Comparison of ENCODE assay signal across 25 mouse cellular contexts in the genomic region with DNA sequence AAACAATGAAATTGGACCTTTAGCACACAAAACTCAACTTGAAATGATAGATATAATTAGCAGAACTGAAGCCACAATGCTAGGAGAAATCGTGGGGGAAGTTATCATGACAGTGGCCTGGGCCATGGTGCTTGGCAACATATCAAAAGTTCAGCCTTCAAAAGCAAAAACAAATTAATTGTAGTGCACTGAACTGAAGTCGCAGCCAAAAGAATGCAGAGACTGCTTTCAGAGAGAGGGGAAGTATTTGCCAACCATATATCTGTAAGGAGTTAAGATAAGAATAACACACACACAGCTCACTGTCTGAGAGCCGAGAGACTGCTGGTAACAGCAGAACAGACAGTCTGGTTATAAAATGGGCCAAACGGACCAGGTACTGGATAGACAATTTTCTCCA. TPM values are rescaled to one million over a fixed set of nuclear protein-coding genes. Genes with fewer than 3 reads are reported as not detected.
DNase-seq lines count a peak whose midpoint lies in the region; ATAC-seq and TF ChIP-seq lines count a peak whose summit lies in the region.
"Had no signal": no experiment of that assay in that cellular context is flagged by ENCODE, and none has a peak within 500 bp of the region (broad histone marks: within the 10 kb centered on the region; RNA-seq: fewer than 3 reads in every experiment).

No protein-coding gene starts in this region.

- no peaks in the 10 kb centered on the region for H3K36me3 ChIP-seq in embryonic facial prominence, embryonic 14.5 days (ENCODE audit: control insufficient read depth, insufficient read depth, low read length)
- no peaks in the 10 kb centered on the region for H3K36me3 ChIP-seq in embryonic facial prominence, embryonic 10.5 days (replicated peaks)
- no peaks in the 10 kb centered on the region for H3K36me3 ChIP-seq in heart, embryonic 15.5 days
- H3K36me3 ChIP-seq in lung, embryonic 16.5 days (ENCODE audit: control insufficient read depth, insufficient read depth, low read length) = no peaks in the 10 kb centered on the region
- H3K36me3 ChIP-seq: limb, embryonic 12.5 days had no signal

- no peaks in the 10 kb centered on the region for H3K27me3 ChIP-seq in embryonic facial prominence, embryonic 14.5 days (replicated peaks; ENCODE audit: control insufficient read depth, insufficient read depth, low read length)
- no peaks in the 10 kb centered on the region for H3K27me3 ChIP-seq in embryonic facial prominence, embryonic 10.5 days (replicated peaks; ENCODE audit: low read depth, poor library complexity, severe bottlenecking)
- H3K27me3 ChIP-seq in heart, embryonic 15.5 days = no peaks in the 10 kb centered on the region
- H3K27me3 ChIP-seq in lung, embryonic 16.5 days (ENCODE audit: control insufficient read depth, insufficient read depth, low read depth, low read length) = no peaks in the 10 kb centered on the region
- H3K27me3 ChIP-seq: limb, embryonic 12.5 days had no signal

- DNase-seq in embryonic facial prominence, embryonic 14.5 days (ENCODE audit: low spot score) = peak; percentile 27
- no peak for DNase-seq in embryonic facial prominence, embryonic 10.5 days (ENCODE audit: low spot score)
- no peak for DNase-seq in heart, adult 18-20 months
- no peak for DNase-seq in lung, postnatal 4 days
- DNase-seq in brain, embryonic 14.5 days (ENCODE audit: low read depth) = peak; percentile 45
- no peak for DNase-seq in layer of hippocampus, adult 8-10 months (ENCODE audit: low spot score in 2 of 2)
- DNase-seq: cerebellum, adult 8-10 months; gastrocnemius, postnatal 14 days; heart, adult 2 months; kidney, postnatal 36 days; liver, postnatal 0 days; midbrain, embryonic 14.5 days; retina, postnatal 1 day; thymus, postnatal 14 days had no signal

- TF ChIP-seq POLR2A in brain, embryonic 14.5 days (IDR thresholded peaks at IDR 0.05; ENCODE audit: borderline replicate concordance, extremely low read depth, insufficient read depth, insufficient read length, poor library complexity, severe bottlenecking) = no peak

- H3K9me3 ChIP-seq in embryonic facial prominence, embryonic 14.5 days (ENCODE audit: control insufficient read depth, low read length) = no peaks in the 10 kb centered on the region
- no peaks in the 10 kb centered on the region for H3K9me3 ChIP-seq in embryonic facial prominence, embryonic 10.5 days
- no peaks in the 10 kb centered on the region for H3K9me3 ChIP-seq in heart, embryonic 15.5 days (replicated peaks)
- no peaks in the 10 kb centered on the region for H3K9me3 ChIP-seq in lung, embryonic 16.5 days (ENCODE audit: control insufficient read depth, low read length)
- H3K9me3 ChIP-seq: limb, embryonic 12.5 days had no signal

- no peak overlapping the region for H3K27ac ChIP-seq in embryonic facial prominence, embryonic 14.5 days (replicated peaks; ENCODE audit: low read depth, low read length)
- H3K27ac ChIP-seq in embryonic facial prominence, embryonic 10.5 days (replicated peaks) = no peak overlapping the region
- H3K27ac ChIP-seq in heart, embryonic 15.5 days = peak overlapping the region; percentile 63
- H3K27ac ChIP-seq in lung, embryonic 16.5 days (ENCODE audit: low read length) = no peak overlapping the region
- H3K27ac ChIP-seq: heart, adult 2 months; limb, embryonic 12.5 days had no signal

- WGBS in embryonic facial prominence, embryonic 14.5 days = 57% methylated on average over 4 of the region's 4 CpGs
- WGBS in embryonic facial prominence, embryonic 10.5 days = 82% methylated on average over 4 of the region's 4 CpGs
- WGBS in heart, embryonic 15.5 days = 16% methylated on average over 4 of the region's 4 CpGs
- 7% methylated on average over 4 of the region's 4 CpGs for WGBS in lung, embryonic 16.5 days

- H3K4me1 ChIP-seq in embryonic facial prominence, embryonic 14.5 days (ENCODE audit: control insufficient read depth, insufficient read depth, low read length) = peaks cover 16% of the 10 kb centered on the region
- H3K4me1 ChIP-seq in embryonic facial prominence, embryonic 10.5 days = no peaks in the 10 kb centered on the region
- peaks cover 46% of the 10 kb centered on the region for H3K4me1 ChIP-seq in heart, embryonic 15.5 days (replicated peaks)
- H3K4me1 ChIP-seq in lung, embryonic 16.5 days (replicated peaks; ENCODE audit: control insufficient read depth, insufficient read depth, low read length) = peaks cover 17% of the 10 kb centered on the region
- H3K4me1 ChIP-seq: limb, embryonic 12.5 days had no signal

- ATAC-seq in embryonic facial prominence, embryonic 14.5 days (ENCODE audit: low read depth) = no peak
- peak; percentile 40; the same call in 1 of the 2 replicates for ATAC-seq in heart, embryonic 15.5 days (replicated peaks; ENCODE audit: insufficient number of reproducible peaks, insufficient read depth, low FRiP score, low read depth)
- peak; percentile 46 for ATAC-seq in lung, embryonic 16.5 days (ENCODE audit: low read depth)
- ATAC-seq: activated CD4-positive, CD25-positive, alpha-beta regulatory T cell, adult 4 months; forebrain, embryonic 16.5 days; hindbrain, embryonic 16.5 days; intestine, embryonic 16.5 days; liver, postnatal 0 days had no signal

- H3K9ac ChIP-seq in embryonic facial prominence, embryonic 14.5 days (ENCODE audit: low read depth, low read length) = no peak overlapping the region
- no peak overlapping the region for H3K9ac ChIP-seq in heart, embryonic 15.5 days
- no peak overlapping the region for H3K9ac ChIP-seq in lung, embryonic 16.5 days (ENCODE audit: low read length)
- H3K9ac ChIP-seq: limb, embryonic 12.5 days; liver, postnatal 0 days had no signal

- H3K4me2 ChIP-seq in embryonic facial prominence, embryonic 14.5 days (ENCODE audit: low read depth, low read length) = no peak overlapping the region
- H3K4me2 ChIP-seq in heart, embryonic 15.5 days = no peak overlapping the region
- H3K4me2 ChIP-seq in lung, embryonic 16.5 days (ENCODE audit: low read depth, low read length) = no peak overlapping the region
- H3K4me2 ChIP-seq: limb, embryonic 12.5 days; liver, embryonic 11.5 days had no signal

- TF ChIP-seq CTCF in brain, embryonic 14.5 days (IDR thresholded peaks at IDR 0.05; ENCODE audit: borderline replicate concordance, extremely low read depth, insufficient read depth, insufficient read length) = no peak

- no peak overlapping the region for H3K4me3 ChIP-seq in embryonic facial prominence, embryonic 14.5 days (ENCODE audit: low read depth, low read length)
- no peak overlapping the region for H3K4me3 ChIP-seq in embryonic facial prominence, embryonic 10.5 days
- no peak overlapping the region for H3K4me3 ChIP-seq in heart, embryonic 15.5 days
- no peak overlapping the region for H3K4me3 ChIP-seq in lung, embryonic 16.5 days (ENCODE audit: low read length)
- H3K4me3 ChIP-seq: heart, adult 2 months; limb, embryonic 12.5 days had no signal

RNA-seq across cellular contexts. Expression of gene Col6a6, which starts 33.0 kb away (rescaled TPM):
- polyA plus RNA-seq in embryonic facial prominence, embryonic 14.5 days (2014; fragmentation: Nextera tagmentation; extraction: Ambion mirVana) = 7.8 and 8.0 TPM in 2 replicates
- 0.06 and 0.11 TPM in 2 replicates for polyA plus RNA-seq in embryonic facial prominence, embryonic 10.5 days (2016; fragmentation: Nextera tagmentation; extraction: Ambion mirVana)
- 3.6 and 5.1 TPM in 2 replicates for polyA plus RNA-seq in heart, embryonic 15.5 days (2015; fragmentation: Nextera tagmentation; extraction: Ambion mirVana)
- 1 to 10 TPM; 2.8 to 3.5 TPM for total RNA-seq in heart, adult 18-20 months (2021)
- polyA plus RNA-seq in lung, embryonic 16.5 days (2015; fragmentation: Nextera tagmentation; extraction: Ambion mirVana) = 1.3 and 1.7 TPM in 2 replicates
- polyA plus RNA-seq in brain, embryonic 14.5 days (2012; rRNA removed) = 0.26 and 0.38 TPM in 2 replicates
- under 1 TPM; 0.43 to 0.74 (median 0.52) TPM for total RNA-seq in layer of hippocampus, adult 8-10 months (2022)
- total RNA-seq: hematopoietic stem cell, adult 5-6 weeks; megakaryocyte-erythroid progenitor cell, adult 5-6 weeks had no signal
- polyA plus RNA-seq: activated CD4-positive, CD25-positive, alpha-beta regulatory T cell, adult 4 months; C2C12 had no signal

Comparison
In these comparisons a context has a peak if more than half of its experiments do, and no peak if none do; other contexts are left out.
1. DNase-seq: peak in embryonic facial prominence, embryonic 14.5 days (single experiment) and brain, embryonic 14.5 days (single experiment); none in embryonic facial prominence, embryonic 10.5 days (single experiment), heart, adult 18-20 months (0 of 2), lung, postnatal 4 days (0 of 2) and layer of hippocampus, adult 8-10 months (0 of 2).